Mouse (Mus musculus) kidney, adult 2 months (tissue): Measurements from ENCODE around the gene Cetn4. TPM values are rescaled to one million over a fixed set of nuclear protein-coding genes. Genes with fewer than 3 reads are reported as not detected.

Experiments used
- DNase-seq: peaks from one replicate; pipeline ENCODE4 v3.0.0; 2021
- H3K27ac ChIP-seq: fragments of 200-500 bp; 2 replicates; pipeline ENCODE4 v1.5.1; 2012; ENCODE audit warnings: low read depth, low read length, control low read depth, inconsistent platforms; ENCODE audit not compliant: insufficient read depth
- H3K27me3 ChIP-seq: fragments of 200-500 bp; replicated peaks from 2 replicates; pipeline ENCODE4 v1.6.1; 2012; ENCODE audit warnings: mild to moderate bottlenecking, moderate library complexity, low read length, inconsistent platforms; ENCODE audit not compliant: control insufficient read depth, insufficient read depth
- H3K36me3 ChIP-seq: fragments of 200-500 bp; 2 replicates; pipeline ENCODE4 v1.6.1; 2012; ENCODE audit warnings: mild to moderate bottlenecking, moderate library complexity, low read length, inconsistent platforms; ENCODE audit not compliant: control insufficient read depth, insufficient read depth
- H3K4me1 ChIP-seq: fragments of 200-500 bp; 2 replicates; pipeline ENCODE4 v1.6.1; 2011; ENCODE audit warnings: low read length; ENCODE audit not compliant: control insufficient read depth, insufficient read depth
- H3K4me3 ChIP-seq: fragments of 200-500 bp; 2 replicates; pipeline ENCODE4 v1.5.1; 2011; ENCODE audit warnings: mild to moderate bottlenecking, low read depth, low read length, control low read depth; ENCODE audit not compliant: insufficient read depth
- CTCF ChIP-seq: fragments of 200-500 bp; conservative IDR thresholded peaks from 2 replicates; pipeline ENCODE4 v1.5.1; 2011; ENCODE audit warnings: low read depth, mild to moderate bottlenecking, control low read depth, low read length, moderate library complexity, mixed read lengths; ENCODE audit not compliant: insufficient read depth, insufficient read length
- POLR2A ChIP-seq: fragments of 200-500 bp; IDR thresholded peaks from one replicate; pipeline ENCODE4 v1.6.1; 2011; ENCODE audit warnings: low read depth, low read length, control low read depth
- WGBS: fragments of 180-500 bp; shearing (Covaris S2); methylation state at CpG from one replicate; pipeline ENCODE4 v1.1.7; 2018; 5-methylcytosine and 5-hydroxymethylcytosine counted together
- polyA plus RNA-seq: library from polyadenylated mRNA; depleted of rRNA; stranded (reverse); fragments of >200 nt; gene quantifications from 2 replicates; pipeline ENCODE4 v1.2.3, GENCODE M21; 2012

Cetn4 gene
- polyA plus RNA-seq, 1 experiment, result 4.6 TPM

GRCm38 (mm10) chr3:37280871-37281270, 31.6 kb downstream of the Cetn4 start:
- no peaks in the 10 kb centered on the region for H3K27me3 ChIP-seq
- no peak overlapping the region for H3K27ac ChIP-seq
- H3K4me1 ChIP-seq, result no peaks in the 10 kb centered on the region
- WGBS, result 59% methylated on average over 8 of the region's 8 CpGs
- DNase-seq, result no peak
- no peaks in the 10 kb centered on the region for H3K36me3 ChIP-seq
- H3K4me3 ChIP-seq, result no peak overlapping the region
- TF ChIP-seq CTCF (no peak), POLR2A (no peak)

GRCm38 (mm10) chr3:37280221-37280620, 32.3 kb downstream of the Cetn4 start:
- no peaks in the 10 kb centered on the region for H3K36me3 ChIP-seq
- no peaks in the 10 kb centered on the region for H3K27me3 ChIP-seq
- TF ChIP-seq CTCF (no peak), POLR2A (no peak)
- no peaks in the 10 kb centered on the region for H3K4me1 ChIP-seq
- DNase-seq, result no peak
- H3K27ac ChIP-seq, result no peak overlapping the region
- H3K4me3 ChIP-seq, result no peak overlapping the region
- 87% methylated on average over 1 of the region's 1 CpGs for WGBS

- Histone ChIP-seq H3K27me3 (no peaks in the 10 kb centered on the region), H3K27ac (no peak overlapping the region), H3K36me3 (no peaks in the 10 kb centered on the region), H3K4me3 (no peak overlapping the region), H3K4me1 (no peaks in the 10 kb centered on the region)
- DNase-seq, result no peak
- WGBS, result 83% methylated on average over 6 of the region's 6 CpGs
- no peak for TF ChIP-seq POLR2A
- no peak for TF ChIP-seq CTCF
Observed at GRCm38 (mm10) chr3:37274661-37275060, 37.8 kb downstream of the Cetn4 start.

- no peak for TF ChIP-seq POLR2A
- no peak for TF ChIP-seq CTCF
- Histone ChIP-seq H3K4me1 (no peaks in the 10 kb centered on the region), H3K27me3 (no peaks in the 10 kb centered on the region), H3K4me3 (no peak overlapping the region), H3K27ac (no peak overlapping the region), H3K36me3 (no peaks in the 10 kb centered on the region)
- 80% methylated on average over 7 of the region's 7 CpGs for whole genome bisulfite sequencing
- DNase-seq, result no peak
Observed at GRCm38 (mm10) chr3:37273092-37273491, 39.4 kb downstream of the Cetn4 start.

- DNase-seq, result peak; percentile 50
- TF ChIP-seq POLR2A (no peak), CTCF (peak; percentile 80)
- H3K4me3 ChIP-seq, result no peak overlapping the region
- WGBS, result 15% methylated on average over 1 of the region's 1 CpGs
- no peaks in the 10 kb centered on the region for H3K4me1 ChIP-seq
- H3K27ac ChIP-seq, result no peak overlapping the region
- H3K36me3 ChIP-seq, result no peaks in the 10 kb centered on the region
- H3K27me3 ChIP-seq, result no peaks in the 10 kb centered on the region
Observed at GRCm38 (mm10) chr3:37271209-37271608, 41.3 kb downstream of the Cetn4 start.

- no peaks in the 10 kb centered on the region for H3K4me1 ChIP-seq
- WGBS, result 49% methylated on average over 4 of the region's 4 CpGs
- TF ChIP-seq CTCF (no peak), POLR2A (no peak)
- H3K27ac ChIP-seq, result no peak overlapping the region
- H3K27me3 ChIP-seq, result no peaks in the 10 kb centered on the region
- peak; percentile 52 for DNase-seq
- H3K36me3 ChIP-seq, result no peaks in the 10 kb centered on the region
- H3K4me3 ChIP-seq, result no peak overlapping the region
Observed at GRCm38 (mm10) chr3:37269926-37270325, 42.6 kb downstream of the Cetn4 start.

GRCm38 (mm10) chr3:37268338-37268737, 44.2 kb downstream of the Cetn4 start:
- Histone ChIP-seq H3K36me3 (no peaks in the 10 kb centered on the region), H3K4me1 (no peaks in the 10 kb centered on the region), H3K27me3 (no peaks in the 10 kb centered on the region), H3K27ac (no peak overlapping the region), H3K4me3 (no peak overlapping the region)
- no peak for DNase-seq
- TF ChIP-seq POLR2A (no peak), CTCF (no peak)
- 51% methylated on average over 11 of the region's 11 CpGs for WGBS
